Mouse (Mus musculus) frontal cortex, postnatal 36 days (tissue): Measurements from ENCODE around the gene Btn2a2.

Experiments used
- DNase-seq, 2 experiments: peaks; one replicate each; pipeline ENCODE4 v3.0.0; 2022; ENCODE audit warnings: low spot score in 2 of 2

Btn2a2 gene

DNA sequence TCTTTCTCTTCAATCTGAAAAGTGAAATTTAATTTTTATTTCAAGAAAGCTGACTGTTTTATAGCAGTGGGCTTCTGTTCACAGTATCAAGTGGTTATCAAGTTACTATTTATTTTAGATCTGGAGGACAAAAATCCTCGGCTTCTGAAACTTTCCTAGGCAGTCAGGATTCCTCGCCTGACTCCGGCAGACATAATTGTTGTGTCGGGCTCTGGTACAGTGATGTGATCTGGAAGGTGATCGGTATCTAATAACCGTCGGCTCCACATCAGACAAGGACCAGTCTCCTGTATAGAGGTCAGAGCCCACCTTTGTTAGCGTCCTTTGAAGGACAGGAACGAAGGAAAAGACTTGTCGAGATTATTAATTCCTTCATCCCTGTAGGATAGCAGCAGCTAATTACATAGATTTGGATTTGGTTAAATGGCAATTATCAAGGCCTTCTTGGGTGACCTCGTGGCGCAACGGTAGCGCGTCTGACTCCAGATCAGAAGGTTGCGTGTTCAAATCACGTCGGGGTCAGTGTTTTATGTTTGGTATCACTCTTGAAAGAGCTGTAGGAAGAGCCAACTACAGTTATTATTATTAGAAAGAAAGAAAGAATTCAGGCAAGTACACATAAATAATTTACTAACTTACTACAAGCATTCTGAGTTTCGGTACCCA, 9.1 kb upstream of the Btn2a2 start:
- peak; percentile 51 to 64 for DNase-seq

DNA sequence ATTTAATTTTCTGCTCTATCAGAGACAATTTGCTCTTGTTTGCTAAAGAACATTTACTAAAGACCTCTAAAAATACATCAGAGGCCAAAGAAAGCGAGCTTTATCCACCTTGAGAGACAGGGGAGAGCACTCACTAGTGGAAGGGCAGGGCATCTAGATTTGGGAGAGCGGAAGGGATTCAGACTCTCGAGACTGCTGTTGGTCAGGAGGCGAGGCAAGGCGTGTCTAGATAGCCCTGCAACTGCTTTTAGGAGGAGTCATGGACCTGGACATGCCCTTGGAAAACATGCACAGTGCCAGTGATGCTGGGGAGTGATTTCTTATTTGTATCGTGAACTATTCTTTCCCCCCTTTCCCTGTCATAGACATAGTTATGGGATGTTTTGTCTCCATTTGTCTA, 6.9 kb upstream of the Btn2a2 start:
- no peak for DNase-seq

DNA sequence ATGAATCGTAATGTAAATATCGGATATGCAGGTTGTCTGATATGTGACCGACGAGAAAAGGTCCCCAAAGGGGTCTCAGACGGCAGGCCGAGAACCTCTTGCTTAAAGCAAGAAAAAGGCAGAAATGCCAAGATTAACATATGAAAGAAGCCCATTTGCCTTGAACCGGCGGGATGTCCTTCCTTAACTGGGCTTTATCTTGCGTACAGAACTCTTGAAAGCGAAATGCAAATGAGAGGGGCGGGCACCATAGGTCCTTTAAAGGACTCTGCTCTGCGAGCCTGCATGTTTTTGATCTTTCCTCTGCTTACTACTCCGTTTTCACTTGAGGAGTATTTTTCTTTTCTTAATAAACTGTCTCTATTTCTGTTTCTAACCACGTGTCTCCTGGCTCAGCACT, 3.3 kb upstream of the Btn2a2 start:
- DNase-seq, result no peak

DNA sequence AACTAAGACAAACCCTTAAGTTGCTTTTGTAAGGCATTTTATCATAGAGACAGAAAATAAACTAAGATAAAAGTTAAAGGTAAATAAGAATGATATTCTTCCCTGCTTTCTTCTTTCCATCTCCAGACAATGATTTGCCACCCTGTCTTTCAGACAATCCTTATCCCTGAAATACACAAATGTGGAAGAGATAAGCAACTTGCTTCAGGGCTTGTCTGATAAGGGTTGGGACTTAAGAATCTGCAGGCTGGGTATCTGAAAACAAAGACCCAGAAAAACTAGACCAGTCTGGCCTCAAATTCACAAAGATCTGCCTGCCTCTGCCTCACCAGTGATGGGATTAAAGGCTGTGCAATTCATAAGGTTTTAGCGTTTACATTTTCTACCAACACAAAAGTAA, 2.6 kb upstream of the Btn2a2 start:
- DNase-seq, result no peak

DNA sequence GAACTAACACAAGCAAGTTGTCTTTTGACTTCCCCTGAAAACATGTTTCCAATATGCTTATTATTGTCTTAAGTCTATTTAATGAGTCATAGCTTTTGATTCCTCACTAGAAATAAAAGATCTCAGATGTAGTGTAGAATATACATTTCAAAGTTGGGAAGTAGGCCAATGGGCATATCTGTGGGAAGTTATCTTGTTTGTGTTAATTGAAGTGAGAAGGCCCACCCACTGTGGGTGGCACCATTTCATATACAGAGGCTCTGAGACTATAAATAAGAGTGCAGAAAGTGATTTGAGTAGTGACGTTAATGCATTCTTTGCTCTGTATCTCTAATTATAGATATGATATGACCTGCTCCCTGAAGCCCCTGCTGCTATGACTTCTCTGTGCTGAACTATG, 2.2 kb upstream of the Btn2a2 start:
- no peak for DNase-seq

DNA sequence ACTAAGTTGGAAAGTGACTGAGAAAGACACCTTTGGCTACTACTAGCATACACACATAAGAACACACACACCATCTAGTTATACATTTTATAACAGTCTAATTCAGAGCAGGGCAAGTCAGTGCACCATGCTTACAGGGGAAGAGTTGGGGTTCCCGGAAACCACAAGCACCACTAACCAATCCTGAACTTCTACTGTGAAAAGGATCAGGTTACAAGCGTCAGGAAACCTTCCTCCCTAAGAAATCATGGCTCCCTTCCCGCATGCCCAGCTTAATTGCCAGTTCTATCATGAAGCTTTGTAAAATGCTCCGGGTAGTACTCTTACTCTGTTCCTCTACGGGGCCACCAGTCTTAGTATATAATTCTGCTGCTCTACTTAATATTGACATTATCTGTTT, 3.4 kb downstream of the Btn2a2 start:
- DNase-seq, result no peak

DNA sequence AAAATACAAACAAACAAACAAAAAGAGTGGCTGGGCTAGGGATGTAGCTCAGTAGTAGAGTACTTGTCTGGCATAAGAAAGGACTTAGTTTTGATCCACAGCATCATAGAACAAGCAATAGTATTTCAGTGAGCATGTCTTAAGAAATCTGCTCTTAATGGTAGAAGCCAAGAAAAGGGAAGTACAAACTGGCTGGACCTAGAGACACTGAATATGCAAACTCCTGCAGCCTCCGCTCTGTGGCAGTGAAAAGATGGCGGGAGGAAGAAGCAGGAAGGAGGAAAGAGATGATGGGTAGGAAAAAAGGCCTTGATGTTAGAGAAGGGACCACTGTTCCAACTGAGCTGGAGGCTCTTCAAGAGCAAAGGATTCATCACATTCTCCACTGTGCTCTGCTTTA, 5.5 kb downstream of the Btn2a2 start:
- no peak for DNase-seq

DNA sequence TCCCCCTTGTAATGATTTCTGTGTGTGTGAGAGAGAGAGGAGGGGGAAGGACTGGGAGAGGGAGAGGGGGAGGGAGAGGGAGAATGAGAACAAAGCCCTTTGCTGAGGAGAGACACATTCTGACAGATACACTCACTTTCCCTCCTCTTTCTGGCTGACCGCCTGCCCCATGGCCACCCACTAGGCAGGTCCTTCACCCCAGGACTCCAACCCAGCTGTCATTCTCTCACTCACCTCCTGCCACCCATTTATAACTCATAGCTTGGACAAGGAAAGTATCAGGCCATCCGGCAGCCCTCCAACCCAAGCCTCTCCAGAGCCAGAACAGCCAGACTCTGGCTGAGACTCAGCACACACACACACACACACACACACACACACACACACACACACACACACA, 13.0 kb downstream of the Btn2a2 start:
- no peak for DNase-seq

DNA sequence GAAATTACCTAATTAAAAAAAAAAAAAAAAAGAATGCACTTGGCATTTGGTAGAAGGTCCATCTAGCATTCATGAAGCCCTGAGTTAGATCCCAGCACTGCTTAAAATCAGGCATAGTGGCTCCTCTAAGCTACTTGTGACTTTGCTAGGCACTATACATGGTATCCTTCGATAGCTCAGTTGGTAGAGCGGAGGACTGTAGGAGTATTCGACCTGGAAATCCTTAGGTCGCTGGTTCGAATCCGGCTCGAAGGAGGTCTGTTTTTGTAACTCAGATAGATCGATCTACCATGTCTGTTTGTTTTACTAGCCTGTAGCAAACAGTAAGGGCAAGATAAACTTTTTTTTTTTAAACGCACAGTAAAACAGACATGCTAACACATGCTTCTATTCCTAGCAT, 21.7 kb downstream of the Btn2a2 start:
- DNase-seq, result peak; percentile 80 to 84

DNA sequence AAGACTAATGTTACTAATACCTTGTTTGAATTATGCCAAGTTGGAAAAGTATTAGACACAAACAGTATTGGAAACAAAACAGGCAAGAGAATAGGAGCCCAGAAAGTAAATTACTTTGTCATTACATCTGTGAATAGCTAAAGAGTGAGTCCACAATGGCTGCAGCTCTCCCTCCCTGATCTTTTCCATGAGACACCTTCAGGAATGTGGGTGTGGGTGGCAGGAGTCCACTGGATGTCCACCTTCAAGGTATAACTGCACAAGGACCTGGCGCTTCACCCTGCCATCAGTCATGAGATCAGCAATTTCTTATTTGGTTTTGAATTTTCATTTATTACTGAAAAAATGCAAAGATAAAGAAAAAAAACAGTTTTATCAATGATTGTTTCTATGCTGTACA, 22.4 kb downstream of the Btn2a2 start:
- DNase-seq, result no peak

DNA sequence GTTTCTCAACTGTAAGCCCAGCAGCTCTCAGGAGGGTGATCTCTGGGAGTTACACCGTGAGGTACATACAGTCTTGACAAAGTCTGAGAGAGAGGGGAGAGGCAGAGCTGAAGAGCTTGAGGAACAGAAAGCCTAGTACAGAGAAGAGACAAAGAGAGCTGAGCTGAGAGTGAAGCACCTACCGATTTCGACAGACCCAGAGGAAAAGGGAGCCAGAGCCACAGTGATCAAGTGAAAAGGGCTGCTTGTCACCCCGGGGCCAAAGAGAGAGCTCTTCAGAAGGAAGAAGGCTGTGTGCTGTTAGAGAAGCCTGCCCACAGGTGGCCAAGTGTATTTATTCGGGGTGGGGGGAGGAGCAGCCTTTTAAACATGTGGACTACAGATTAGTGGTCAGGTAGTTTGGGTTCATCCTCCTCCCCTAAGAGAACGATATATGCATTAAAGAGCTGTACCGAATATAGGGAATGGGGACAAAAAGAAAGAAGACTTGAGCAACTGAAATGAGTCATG, 23.0 kb downstream of the Btn2a2 start, which contains the start of gene Btn1a1:
Gene Btn1a1, minus strand, starts transcription at position 302 of the 510 bp plus-strand sequence.
- no peak for DNase-seq

DNA sequence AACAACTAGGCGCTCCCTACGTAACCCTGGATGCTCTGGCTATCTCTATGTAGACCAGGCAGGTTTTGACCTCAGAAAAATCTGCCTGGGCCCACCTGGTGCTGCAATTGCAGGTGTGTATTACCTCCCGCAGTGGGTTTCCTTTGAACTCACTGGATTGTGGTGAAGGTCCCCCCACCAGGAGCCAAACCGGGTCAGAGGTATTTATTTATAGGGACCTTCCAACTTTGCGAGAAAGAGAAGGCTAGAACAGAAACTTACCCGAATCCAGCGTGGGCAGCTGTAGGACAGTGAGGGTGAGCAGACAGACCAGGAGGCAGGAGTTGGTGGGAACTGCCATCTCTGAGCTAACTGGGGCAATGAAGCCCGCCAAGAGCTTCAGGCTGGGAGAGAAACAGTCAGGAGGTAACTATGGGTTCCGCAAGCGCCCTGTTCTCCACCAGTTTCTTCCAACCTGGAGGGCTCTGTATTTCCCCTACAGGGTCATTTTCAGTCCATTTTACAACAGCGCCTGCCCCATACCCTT, 23.8 kb downstream of the Btn2a2 start:
- DNase-seq, result no peak

DNA sequence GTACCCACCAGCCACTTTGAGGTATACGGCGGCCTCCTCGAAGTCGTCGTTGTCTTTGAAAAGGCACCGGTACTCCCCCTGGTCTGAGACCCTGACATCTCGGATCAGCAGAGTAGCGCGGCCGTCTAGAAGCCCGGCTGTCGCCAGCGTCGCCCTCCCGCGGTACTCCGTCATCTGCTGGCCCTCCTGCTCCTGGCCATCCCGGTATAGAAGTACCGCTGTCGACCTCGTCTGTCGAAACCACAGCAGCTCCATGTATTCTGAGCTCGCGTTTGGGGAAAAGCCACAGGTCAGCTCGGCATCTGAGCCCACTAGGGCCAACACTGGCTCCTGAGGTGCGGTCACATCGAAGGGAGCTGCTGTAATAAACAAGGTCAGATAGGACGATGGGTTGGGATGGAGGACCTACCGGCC, 24.4 kb downstream of the Btn2a2 start:
- peak; percentile 33 to 44 for DNase-seq

DNA sequence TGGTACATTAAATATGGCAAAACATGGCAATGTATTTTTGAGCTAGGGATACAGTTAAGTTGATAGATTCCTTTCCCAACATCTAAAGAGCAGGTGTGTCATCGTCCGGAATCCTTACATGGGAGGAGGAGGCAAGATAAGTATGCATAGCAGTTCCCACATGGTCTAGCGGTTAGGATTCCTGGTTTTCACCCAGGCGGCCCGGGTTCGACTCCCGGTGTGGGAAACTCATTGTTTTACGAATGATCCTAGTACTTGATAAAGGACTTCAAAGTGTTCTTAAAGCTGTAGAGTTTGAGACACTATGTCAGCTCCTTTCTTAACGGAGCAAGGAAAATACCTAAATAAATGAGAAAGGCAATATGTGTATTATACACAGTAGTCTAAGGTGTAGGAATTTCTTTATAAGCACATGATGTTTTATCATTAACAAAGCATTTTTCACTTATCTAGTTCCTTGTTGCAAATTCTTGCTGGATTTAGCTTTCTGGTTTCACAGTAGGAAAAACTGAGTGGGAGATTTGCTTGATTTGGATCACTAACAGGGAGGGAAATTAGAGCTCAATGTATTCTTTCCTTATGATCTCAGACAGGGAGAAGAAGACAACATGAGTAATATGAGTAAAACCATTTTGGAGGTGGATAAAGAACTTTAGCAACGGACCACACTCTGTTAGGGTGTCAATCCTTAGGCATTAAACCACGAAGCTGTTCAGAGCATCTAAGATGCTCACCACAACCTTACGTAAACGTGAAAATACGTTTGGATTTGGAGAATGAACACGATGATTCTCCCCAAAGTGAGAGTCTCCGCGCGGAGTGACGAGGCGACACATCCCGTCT, 25.1 kb downstream of the Btn2a2 start:
- DNase-seq, result peak; percentile 91 to 96

DNA sequence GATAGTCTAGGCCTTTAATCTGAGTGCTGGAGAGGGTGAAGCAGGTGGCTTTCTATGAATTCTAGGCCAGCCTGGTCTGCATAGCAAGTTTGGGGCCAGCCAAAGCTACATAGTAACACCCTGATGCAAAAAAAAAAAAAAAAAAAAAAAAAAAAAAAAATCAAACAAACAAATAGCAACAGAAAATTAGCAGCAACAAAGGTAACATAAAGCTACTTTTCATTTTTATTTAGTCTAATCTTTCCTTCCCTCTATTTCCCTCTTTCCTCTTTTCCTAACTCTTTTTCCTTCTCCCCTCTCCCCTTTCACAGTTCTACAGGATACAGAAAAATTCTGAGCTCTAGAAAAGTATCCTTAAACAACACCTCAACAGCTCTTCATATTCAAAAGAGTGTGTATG, 26.0 kb downstream of the Btn2a2 start:
- DNase-seq, result no peak

DNA sequence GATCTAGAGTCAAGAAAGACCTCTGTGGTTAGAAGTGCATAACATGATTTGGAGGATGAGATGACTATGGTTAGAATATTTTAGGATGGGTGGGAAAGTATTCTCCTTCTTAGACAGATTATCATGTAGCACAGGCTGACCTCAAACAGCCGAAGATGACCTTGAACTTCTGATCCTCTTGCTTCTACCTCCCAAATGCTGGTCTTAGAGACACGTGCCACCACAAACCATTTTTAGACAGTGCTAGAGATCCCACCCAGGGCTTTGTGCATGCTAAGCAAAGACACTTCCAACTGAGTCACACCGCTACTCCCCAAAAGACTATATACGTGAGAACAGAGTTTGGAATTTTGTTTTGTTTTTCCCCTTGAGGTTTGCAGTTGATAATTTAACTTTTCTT, 26.6 kb downstream of the Btn2a2 start:
- DNase-seq, result no peak

DNA sequence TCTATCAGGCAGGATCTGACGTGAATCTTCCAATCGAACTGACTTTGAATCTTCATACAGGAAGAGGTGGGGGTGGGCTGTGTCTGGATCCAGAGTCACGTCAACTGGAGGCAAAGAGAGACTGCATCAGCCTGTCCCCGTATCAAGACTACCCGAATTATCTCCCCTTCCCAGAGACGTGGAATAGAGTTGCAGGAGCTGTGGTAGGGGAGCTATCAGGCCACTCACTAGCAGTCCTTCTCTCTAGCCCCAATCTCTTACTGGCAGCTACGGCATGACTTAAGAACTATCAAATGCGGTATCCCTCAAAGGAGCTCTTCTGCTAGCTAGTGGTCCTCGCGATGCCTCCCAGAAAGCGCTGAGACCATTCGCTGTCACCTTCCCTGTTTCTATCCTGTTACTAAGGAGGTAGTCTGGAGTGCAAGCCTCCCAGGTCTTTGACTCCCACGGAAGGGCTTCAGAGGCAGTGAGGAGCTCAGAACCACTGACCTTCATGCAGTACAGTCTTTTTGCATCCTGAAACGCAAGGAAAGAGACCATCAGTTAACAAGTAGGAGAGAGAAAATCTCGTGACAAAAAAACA, 29.3 kb downstream of the Btn2a2 start:
- no peak for DNase-seq

DNA sequence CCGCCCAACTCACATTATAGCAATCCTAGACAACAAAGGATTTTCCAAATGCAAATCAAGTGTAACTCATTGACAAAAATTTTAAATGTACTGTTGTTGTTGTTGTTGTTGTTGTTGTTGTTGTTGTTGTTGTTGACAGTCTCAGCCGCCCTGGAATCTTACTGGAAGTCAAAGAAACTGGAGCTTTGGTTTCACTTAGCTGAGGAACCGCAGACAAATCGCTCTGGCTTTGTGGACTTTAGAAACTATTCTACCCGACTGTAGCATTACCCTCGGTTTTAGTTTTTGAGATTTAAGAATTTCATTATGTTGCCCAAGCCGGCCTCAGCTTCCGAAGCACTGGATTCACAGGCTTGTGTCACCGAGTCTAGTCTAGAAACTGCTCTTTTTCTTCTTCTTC, 34.7 kb downstream of the Btn2a2 start:
- no peak for DNase-seq

DNA sequence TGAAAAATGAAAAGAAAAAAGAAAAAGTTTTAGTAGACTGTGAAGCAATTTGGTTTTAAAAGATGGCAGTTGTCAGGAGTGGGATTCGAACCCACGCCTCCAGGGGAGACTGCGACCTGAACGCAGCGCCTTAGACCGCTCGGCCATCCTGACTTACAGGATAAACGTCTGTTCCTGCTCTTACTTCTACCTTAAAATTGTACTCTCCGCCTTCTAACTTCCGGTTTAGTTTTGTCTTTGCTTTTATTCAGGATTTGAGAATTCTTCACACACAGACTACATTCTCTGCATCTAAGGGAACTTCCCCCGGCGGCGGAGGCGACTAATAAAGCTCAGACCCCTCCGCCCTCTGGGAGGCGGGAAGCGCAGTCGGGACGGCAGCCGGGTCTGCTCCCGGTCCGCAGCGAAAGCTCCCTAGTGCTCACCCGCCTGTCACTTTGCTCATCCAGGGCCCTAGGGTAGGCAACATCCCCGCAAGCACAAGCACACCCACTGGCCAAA, 35.2 kb downstream of the Btn2a2 start:
- DNase-seq, result peak; percentile 88 to 89

DNA sequence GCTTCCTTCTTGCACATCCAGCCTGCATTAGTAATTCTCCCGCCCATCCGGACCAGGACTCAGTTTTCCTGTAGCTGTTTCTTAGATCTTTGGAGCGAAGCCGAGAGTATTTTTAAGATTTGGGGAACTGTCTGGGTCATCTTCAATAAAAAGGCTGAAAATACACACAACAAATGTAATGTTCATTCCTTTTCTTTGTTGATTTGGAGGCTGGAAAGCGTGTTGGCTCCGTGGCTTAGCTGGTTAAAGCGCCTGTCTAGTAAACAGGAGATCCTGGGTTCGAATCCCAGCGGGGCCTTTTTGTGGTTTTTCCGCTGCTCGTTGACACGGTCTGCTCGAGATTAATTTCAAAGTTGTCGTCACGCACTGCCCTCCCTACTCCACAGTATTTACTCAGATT, 38.3 kb downstream of the Btn2a2 start:
- DNase-seq, result peak; percentile 94 to 96

DNA sequence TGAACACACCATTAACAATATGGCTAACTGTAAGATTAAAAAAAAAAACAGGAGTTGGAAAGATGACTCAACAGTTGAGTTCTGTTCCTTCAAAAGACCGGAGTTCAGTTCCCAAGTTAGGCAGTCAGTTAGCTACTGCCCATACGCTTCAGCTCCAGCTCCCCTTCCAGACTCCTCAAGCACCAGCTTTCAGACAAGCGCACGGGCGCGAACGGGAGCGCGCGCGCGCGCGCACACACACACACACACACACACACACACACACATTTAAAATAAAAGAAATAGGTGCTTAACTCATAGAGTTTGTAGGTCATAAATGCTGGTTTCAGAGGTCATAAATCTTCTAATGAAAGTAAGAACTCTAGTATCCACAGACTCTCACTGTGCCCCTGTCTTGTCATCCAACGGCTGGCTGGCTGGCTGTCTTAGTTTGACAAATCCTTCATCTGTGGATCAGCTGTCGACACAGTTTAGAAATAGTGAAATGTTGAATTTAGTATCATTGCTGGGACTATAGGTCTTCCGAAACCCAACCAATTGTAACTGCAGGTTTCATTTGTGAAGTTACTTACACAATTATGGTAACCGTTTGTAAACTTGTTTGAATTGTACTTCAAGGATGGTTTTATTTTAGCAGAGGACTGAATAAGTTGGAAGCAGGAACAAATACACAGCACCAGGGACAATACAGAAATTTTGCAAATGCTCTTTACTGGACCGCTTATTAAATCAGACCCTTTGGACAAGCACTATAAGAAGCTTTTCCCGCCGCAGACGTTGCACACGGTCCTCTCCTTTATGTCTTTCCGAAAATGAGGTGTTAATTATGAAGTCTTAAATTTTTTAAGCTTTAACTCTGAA, 39.2 kb downstream of the Btn2a2 start:
- peak in 1 of 2 experiments; percentile 56 for DNase-seq
